Mouse (Mus musculus) bone marrow, adult 2 months (tissue): ENCODE measurements around the gene Map3k13. TPM values are rescaled to one million over a fixed set of nuclear protein-coding genes. Genes with fewer than 3 reads are reported as not detected.

Source experiments
- H3K27ac ChIP-seq: fragments of 200-500 bp; 2 replicates; pipeline ENCODE4 v1.5.1; 2012; ENCODE audit warnings: low read depth, mild to moderate bottlenecking, control low read depth, inconsistent platforms, low read length; ENCODE audit not compliant: control insufficient read depth, poor library complexity, insufficient read depth
- H3K4me1 ChIP-seq: fragments of 200-500 bp; 2 replicates; pipeline ENCODE4 v1.6.1; 2011; ENCODE audit warnings: low read length; ENCODE audit not compliant: control insufficient read depth, insufficient read depth
- H3K4me3 ChIP-seq: fragments of 200-500 bp; replicated peaks from 2 replicates; pipeline ENCODE3; 2011; ENCODE audit warnings: mild to moderate bottlenecking, low read depth, low read length, control low read depth; ENCODE audit not compliant: control insufficient read depth
- CTCF ChIP-seq: fragments of 200-500 bp; IDR thresholded peaks from 2 replicates; pipeline ENCODE4 v1.5.1; 2011; ENCODE audit warnings: low read length, control low read depth; ENCODE audit not compliant: control insufficient read depth, insufficient read depth
- POLR2A ChIP-seq: fragments of 200-500 bp; IDR thresholded peaks from 2 replicates; pipeline ENCODE4 v1.6.1; 2011; ENCODE audit warnings: low read depth, mild to moderate bottlenecking, control low read depth, low read length, borderline replicate concordance; ENCODE audit not compliant: control insufficient read depth
- WGBS: fragments of 180-500 bp; shearing (Covaris S2); methylation state at CpG from one replicate; pipeline ENCODE4 v1.1.7; 2018; 5-methylcytosine and 5-hydroxymethylcytosine counted together
- polyA plus RNA-seq: library from polyadenylated mRNA; stranded (reverse); fragments of >200 nt; gene quantifications from 2 replicates; pipeline ENCODE4 v1.2.4, GENCODE M21; 2011; ENCODE audit warnings: low replicate concordance; ENCODE audit not compliant: missing spikeins, insufficient read depth, insufficient read length

The Map3k13 gene
- polyA plus RNA-seq, 1 experiment = 0.52 TPM

DNA sequence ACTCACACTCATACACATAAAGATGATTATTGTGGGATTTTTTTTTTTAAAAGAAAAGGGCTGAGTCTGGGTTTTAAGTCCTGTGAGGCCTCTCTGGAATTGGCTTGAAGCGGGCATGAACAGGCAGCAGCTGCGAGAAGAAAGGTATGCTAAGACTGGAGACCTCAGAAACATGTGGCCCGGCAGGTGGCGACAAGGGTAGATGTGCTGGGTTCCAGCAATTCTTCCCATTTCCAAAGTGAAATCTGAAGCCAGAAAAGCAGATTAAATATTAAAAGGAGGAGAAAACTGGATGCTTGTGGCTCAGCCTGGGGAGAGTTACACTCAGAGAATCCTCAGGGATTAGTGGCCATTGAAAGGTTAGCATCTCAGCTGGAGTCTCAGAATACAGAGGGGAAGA, 177.3 kb downstream of the Map3k13 start:
- Histone ChIP-seq H3K4me3 (no peak overlapping the region), H3K4me1 (no peaks in the 10 kb centered on the region), H3K27ac (no peak overlapping the region)
- 84% methylated on average over 4 of the region's 4 CpGs for WGBS
- TF ChIP-seq POLR2A (no peak), CTCF (no peak)

DNA sequence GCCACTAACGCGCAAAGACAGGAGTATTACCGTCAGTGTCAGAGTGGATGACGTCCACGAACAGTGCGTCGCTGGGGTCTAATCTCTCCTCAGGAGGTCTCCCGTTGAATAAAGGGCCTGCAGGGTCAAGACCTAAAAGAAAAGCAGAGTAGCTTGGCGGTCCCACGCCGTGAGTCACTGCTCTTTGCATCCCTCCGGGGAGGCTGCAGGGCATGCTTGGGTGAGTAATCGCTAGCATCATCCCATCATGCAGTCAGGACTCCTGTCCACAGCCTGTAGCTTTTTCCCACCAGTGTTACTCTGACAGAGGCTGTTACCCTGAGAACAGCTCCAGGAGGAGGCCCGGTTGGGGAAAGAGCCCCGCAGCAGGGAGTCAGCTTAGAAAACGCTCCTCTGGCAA, 182.1 kb downstream of the Map3k13 start:
- Histone ChIP-seq H3K4me1 (no peaks in the 10 kb centered on the region), H3K4me3 (no peak overlapping the region), H3K27ac (no peak overlapping the region)
- 33% methylated on average over 16 of the region's 16 CpGs for WGBS
- TF ChIP-seq POLR2A = no peak
- no peak for TF ChIP-seq CTCF

DNA sequence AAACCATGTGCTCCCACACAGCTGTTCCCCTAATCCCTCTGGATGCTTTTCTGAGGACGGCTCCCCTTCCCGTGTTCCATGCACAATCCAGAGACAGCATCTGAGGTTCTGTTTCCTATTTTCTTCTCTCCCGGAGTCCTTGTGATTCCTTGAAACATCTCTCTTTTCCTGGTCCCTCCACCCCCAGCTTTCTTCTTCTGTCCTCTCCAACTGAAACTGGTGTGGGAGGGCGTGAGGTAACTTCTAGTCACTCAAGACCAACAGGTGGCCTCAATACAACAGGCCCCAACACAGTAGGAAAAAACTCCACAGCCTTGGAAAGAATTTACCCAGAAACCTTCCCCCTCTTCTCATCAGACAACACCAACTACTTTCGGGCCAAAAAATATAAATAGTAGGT, 183.2 kb downstream of the Map3k13 start:
- 81% methylated on average over 5 of the region's 5 CpGs for WGBS
- Histone ChIP-seq H3K4me1 (no peaks in the 10 kb centered on the region), H3K4me3 (no peak overlapping the region), H3K27ac (no peak overlapping the region)
- TF ChIP-seq CTCF = no peak
- no peak for TF ChIP-seq POLR2A

Other genes with a start within 250 kb of the Map3k13 start
- gene 2510009E07Rik, start 99.7 kb upstream of the Map3k13 start, polyA plus RNA-seq = 3.5 and 3.9 TPM in 2 replicates
- gene Ehhadh, start 6.5 kb upstream of the Map3k13 start, polyA plus RNA-seq = 1.3 and 1.8 TPM in 2 replicates
- 11.9 and 15.0 TPM in 2 replicates for gene Tmem41a, start 153.2 kb downstream of the Map3k13 start, polyA plus RNA-seq
- gene Liph, start 201.3 kb downstream of the Map3k13 start, polyA plus RNA-seq = 0.72 and 0.92 TPM in 2 replicates
- gene Senp2, start 215.1 kb downstream of the Map3k13 start, polyA plus RNA-seq = 39.6 and 50.6 TPM in 2 replicates